Mouse (Mus musculus) C2C12 (cell line): ENCODE results near the gene Npc1l1.

ENCODE experiments used
- CTCF ChIP-seq: IDR thresholded peaks from one replicate; pipeline ENCODE4 v1.5.1; 2011; ENCODE audit not compliant: control insufficient read depth, insufficient read depth, insufficient read length
- FOSL1 ChIP-seq: IDR thresholded peaks from one replicate; pipeline ENCODE4 v1.8.0; 2011; ENCODE audit warnings: mild to moderate bottlenecking, low read length; ENCODE audit not compliant: poor library complexity, insufficient read depth, severe bottlenecking

DNA sequence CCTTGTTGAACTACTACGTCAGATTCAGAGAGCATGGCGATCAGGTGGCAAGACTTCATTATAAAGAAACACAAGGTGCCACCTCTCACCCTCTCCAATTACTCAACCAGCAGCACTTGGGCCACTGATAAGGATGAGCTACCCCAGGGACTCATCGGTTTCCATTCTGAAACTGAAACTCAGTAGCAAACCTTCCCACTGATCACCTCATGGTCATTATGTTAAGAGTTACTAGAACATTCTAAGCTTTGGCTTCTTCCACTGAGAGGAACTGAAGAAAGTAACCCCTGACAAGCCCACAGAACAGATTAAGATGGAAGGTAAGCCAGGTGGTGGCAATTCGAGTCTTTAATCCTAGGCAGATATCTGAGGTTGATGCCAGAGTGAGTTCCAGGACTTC is 31.5 kb downstream of the Npc1l1 start:
- no peak for TF ChIP-seq FOSL1
- no peak for TF ChIP-seq CTCF
